Mouse (Mus musculus): ENCODE data around the gene Trpm1. TPM values are rescaled to one million over a fixed set of nuclear protein-coding genes. Genes with fewer than 3 reads are reported as not detected.

Trpm1 gene
- polyA plus RNA-seq, 1 experiment, result 2.4 TPM

GRCm38 (mm10) chr7:64290431-64290830, 136.8 kb downstream of the Trpm1 start:
- Histone ChIP-seq H3K4me3 (ENCODE audit: low read depth, low read length) (no peak overlapping the region), H3K4me1 (ENCODE audit: control insufficient read depth, insufficient read depth, low read length) (no peaks in the 10 kb centered on the region), H3K9ac (ENCODE audit: low read depth, poor library complexity, severe bottlenecking) (no peak overlapping the region), H3K36me3 (ENCODE audit: control insufficient read depth, insufficient read depth, low read length, poor library complexity, severe bottlenecking) (no peaks in the 10 kb centered on the region), H3K9me3 (replicated peaks; ENCODE audit: control insufficient read depth, insufficient read depth, low read length, poor library complexity, severe bottlenecking) (no peaks in the 10 kb centered on the region), H3K27me3 (ENCODE audit: control insufficient read depth, insufficient read depth, low read length, poor library complexity, severe bottlenecking) (no peaks in the 10 kb centered on the region; the same call in 1 of the 2 replicates), H3K27ac (ENCODE audit: insufficient read depth, low read length) (no peak overlapping the region)
- no peak for TF ChIP-seq POLR2A (IDR thresholded peaks at IDR 0.05; ENCODE audit: insufficient read depth, low read length)
- no peak for TF ChIP-seq EP300 (IDR thresholded peaks at IDR 0.05; ENCODE audit: insufficient read depth, low read depth, low read length)
- no peak for TF ChIP-seq CTCF (IDR thresholded peaks at IDR 0.05; ENCODE audit: low read depth, low read length)

- H3K27me3 ChIP-seq (ENCODE audit: control insufficient read depth, insufficient read depth, low read length, poor library complexity, severe bottlenecking), result no peaks in the 10 kb centered on the region
- H3K36me3 ChIP-seq (ENCODE audit: control insufficient read depth, insufficient read depth, low read length, poor library complexity, severe bottlenecking), result no peaks in the 10 kb centered on the region
- H3K27ac ChIP-seq (ENCODE audit: insufficient read depth, low read length), result no peak overlapping the region
- no peaks in the 10 kb centered on the region for H3K4me1 ChIP-seq (ENCODE audit: control insufficient read depth, insufficient read depth, low read length)
- H3K9me3 ChIP-seq (replicated peaks; ENCODE audit: control insufficient read depth, insufficient read depth, low read length, poor library complexity, severe bottlenecking), result no peaks in the 10 kb centered on the region
- TF ChIP-seq POLR2A (IDR thresholded peaks at IDR 0.05; ENCODE audit: insufficient read depth, low read length) (no peak), CTCF (IDR thresholded peaks at IDR 0.05; ENCODE audit: low read depth, low read length) (no peak), EP300 (IDR thresholded peaks at IDR 0.05; ENCODE audit: insufficient read depth, low read depth, low read length) (no peak)
- H3K4me3 ChIP-seq (ENCODE audit: low read depth, low read length), result no peak overlapping the region
- H3K9ac ChIP-seq (ENCODE audit: low read depth, poor library complexity, severe bottlenecking), result no peak overlapping the region
Observed at GRCm38 (mm10) chr7:64291722-64292121, 138.1 kb downstream of the Trpm1 start.

GRCm38 (mm10) chr7:64296286-64297010, 142.8 kb downstream of the Trpm1 start:
- H3K27ac ChIP-seq (ENCODE audit: insufficient read depth, low read length), result no peak overlapping the region
- TF ChIP-seq EP300 (IDR thresholded peaks at IDR 0.05; ENCODE audit: insufficient read depth, low read depth, low read length), result no peak
- no peak for TF ChIP-seq POLR2A (IDR thresholded peaks at IDR 0.05; ENCODE audit: insufficient read depth, low read length)
- TF ChIP-seq CTCF (IDR thresholded peaks at IDR 0.05; ENCODE audit: low read depth, low read length), result no peak

GRCm38 (mm10) chr7:64310241-64310640, 156.6 kb downstream of the Trpm1 start:
- Histone ChIP-seq H3K27me3 (ENCODE audit: control insufficient read depth, insufficient read depth, low read length, poor library complexity, severe bottlenecking) (no peaks in the 10 kb centered on the region), H3K4me1 (ENCODE audit: control insufficient read depth, insufficient read depth, low read length) (no peaks in the 10 kb centered on the region), H3K9ac (ENCODE audit: low read depth, poor library complexity, severe bottlenecking) (no peak overlapping the region), H3K36me3 (ENCODE audit: control insufficient read depth, insufficient read depth, low read length, poor library complexity, severe bottlenecking) (no peaks in the 10 kb centered on the region; the same call in 1 of the 2 replicates), H3K4me3 (ENCODE audit: low read depth, low read length) (no peak overlapping the region), H3K9me3 (replicated peaks; ENCODE audit: control insufficient read depth, insufficient read depth, low read length, poor library complexity, severe bottlenecking) (no peaks in the 10 kb centered on the region), H3K27ac (ENCODE audit: insufficient read depth, low read length) (no peak overlapping the region)
- TF ChIP-seq POLR2A (IDR thresholded peaks at IDR 0.05; ENCODE audit: insufficient read depth, low read length), result no peak
- no peak for TF ChIP-seq EP300 (IDR thresholded peaks at IDR 0.05; ENCODE audit: insufficient read depth, low read depth, low read length)
- no peak for TF ChIP-seq CTCF (IDR thresholded peaks at IDR 0.05; ENCODE audit: low read depth, low read length)

More at GRCm38 (mm10) chr7:64296286-64297010, 142.8 kb downstream of the Trpm1 start:
- Histone ChIP-seq H3K4me3 (ENCODE audit: low read depth, low read length) (no peak overlapping the region), H3K9me3 (replicated peaks; ENCODE audit: control insufficient read depth, insufficient read depth, low read length, poor library complexity, severe bottlenecking) (no peaks in the 10 kb centered on the region), H3K4me1 (ENCODE audit: control insufficient read depth, insufficient read depth, low read length) (peaks cover 2% of the 10 kb centered on the region), H3K36me3 (ENCODE audit: control insufficient read depth, insufficient read depth, low read length, poor library complexity, severe bottlenecking) (no peaks in the 10 kb centered on the region; the same call in 1 of the 2 replicates), H3K27me3 (ENCODE audit: control insufficient read depth, insufficient read depth, low read length, poor library complexity, severe bottlenecking) (no peaks in the 10 kb centered on the region), H3K9ac (ENCODE audit: low read depth, poor library complexity, severe bottlenecking) (no peak overlapping the region)

GRCm38 (mm10) chr7:64310756-64311155, 157.1 kb downstream of the Trpm1 start:
- H3K36me3 ChIP-seq (ENCODE audit: control insufficient read depth, insufficient read depth, low read length, poor library complexity, severe bottlenecking), result no peaks in the 10 kb centered on the region; the same call in 1 of the 2 replicates

GRCm38 (mm10) chr7:64312811-64313210, 159.2 kb downstream of the Trpm1 start:
- Histone ChIP-seq H3K4me3 (ENCODE audit: low read depth, low read length) (no peak overlapping the region), H3K36me3 (ENCODE audit: control insufficient read depth, insufficient read depth, low read length, poor library complexity, severe bottlenecking) (no peaks in the 10 kb centered on the region; the same call in 1 of the 2 replicates), H3K27me3 (ENCODE audit: control insufficient read depth, insufficient read depth, low read length, poor library complexity, severe bottlenecking) (no peaks in the 10 kb centered on the region), H3K4me1 (ENCODE audit: control insufficient read depth, insufficient read depth, low read length) (no peaks in the 10 kb centered on the region), H3K9me3 (replicated peaks; ENCODE audit: control insufficient read depth, insufficient read depth, low read length, poor library complexity, severe bottlenecking) (no peaks in the 10 kb centered on the region), H3K27ac (ENCODE audit: insufficient read depth, low read length) (no peak overlapping the region), H3K9ac (ENCODE audit: low read depth, poor library complexity, severe bottlenecking) (no peak overlapping the region)
- TF ChIP-seq EP300 (IDR thresholded peaks at IDR 0.05; ENCODE audit: insufficient read depth, low read depth, low read length) (no peak), POLR2A (IDR thresholded peaks at IDR 0.05; ENCODE audit: insufficient read depth, low read length) (no peak)

More at GRCm38 (mm10) chr7:64310756-64311155, 157.1 kb downstream of the Trpm1 start:
- no peak overlapping the region for H3K4me3 ChIP-seq (ENCODE audit: low read depth, low read length)
- no peak overlapping the region for H3K27ac ChIP-seq (ENCODE audit: insufficient read depth, low read length)
- H3K4me1 ChIP-seq (ENCODE audit: control insufficient read depth, insufficient read depth, low read length), result no peaks in the 10 kb centered on the region
- no peak overlapping the region for H3K9ac ChIP-seq (ENCODE audit: low read depth, poor library complexity, severe bottlenecking)
- TF ChIP-seq POLR2A (IDR thresholded peaks at IDR 0.05; ENCODE audit: insufficient read depth, low read length), result no peak
- TF ChIP-seq CTCF (IDR thresholded peaks at IDR 0.05; ENCODE audit: low read depth, low read length), result no peak
- TF ChIP-seq EP300 (IDR thresholded peaks at IDR 0.05; ENCODE audit: insufficient read depth, low read depth, low read length), result no peak
- no peaks in the 10 kb centered on the region for H3K9me3 ChIP-seq (replicated peaks; ENCODE audit: control insufficient read depth, insufficient read depth, low read length, poor library complexity, severe bottlenecking)
- no peaks in the 10 kb centered on the region for H3K27me3 ChIP-seq (ENCODE audit: control insufficient read depth, insufficient read depth, low read length, poor library complexity, severe bottlenecking)

Other genes starting within 250 kb of the Trpm1 start
- not detected in 2 replicates for gene E030018B13Rik, start 237.0 kb upstream of the Trpm1 start, polyA plus RNA-seq (2011; ENCODE audit: insufficient read depth, insufficient read length, low read depth, missing spikeins)
- gene Klf13, start 214.9 kb upstream of the Trpm1 start, polyA plus RNA-seq (2011; ENCODE audit: insufficient read depth, insufficient read length, low read depth, missing spikeins), result 36.5 and 38.2 TPM in 2 replicates
- gene Mtmr10, start 133.8 kb downstream of the Trpm1 start, polyA plus RNA-seq (2011; ENCODE audit: insufficient read depth, insufficient read length, low read depth, missing spikeins), result 15.2 and 15.5 TPM in 2 replicates
- gene Fan1, start 220.3 kb downstream of the Trpm1 start, polyA plus RNA-seq (2011; ENCODE audit: insufficient read depth, insufficient read length, low read depth, missing spikeins), result 6.4 and 6.6 TPM in 2 replicates
- gene Mphosph10, start 238.4 kb downstream of the Trpm1 start, polyA plus RNA-seq (2011; ENCODE audit: insufficient read depth, insufficient read length, low read depth, missing spikeins), result 75.5 and 81.2 TPM in 2 replicates
- gene Mcee, start 238.8 kb downstream of the Trpm1 start, polyA plus RNA-seq (2011; ENCODE audit: insufficient read depth, insufficient read length, low read depth, missing spikeins), result 32.4 and 38.6 TPM in 2 replicates